Mouse (Mus musculus): ENCODE results near the gene Wdr34. TPM values are rescaled to one million over a fixed set of nuclear protein-coding genes. Genes with fewer than 3 reads are reported as not detected.

The Wdr34 gene
- polyA plus RNA-seq, 1 experiment, result 71.2 TPM

DNA sequence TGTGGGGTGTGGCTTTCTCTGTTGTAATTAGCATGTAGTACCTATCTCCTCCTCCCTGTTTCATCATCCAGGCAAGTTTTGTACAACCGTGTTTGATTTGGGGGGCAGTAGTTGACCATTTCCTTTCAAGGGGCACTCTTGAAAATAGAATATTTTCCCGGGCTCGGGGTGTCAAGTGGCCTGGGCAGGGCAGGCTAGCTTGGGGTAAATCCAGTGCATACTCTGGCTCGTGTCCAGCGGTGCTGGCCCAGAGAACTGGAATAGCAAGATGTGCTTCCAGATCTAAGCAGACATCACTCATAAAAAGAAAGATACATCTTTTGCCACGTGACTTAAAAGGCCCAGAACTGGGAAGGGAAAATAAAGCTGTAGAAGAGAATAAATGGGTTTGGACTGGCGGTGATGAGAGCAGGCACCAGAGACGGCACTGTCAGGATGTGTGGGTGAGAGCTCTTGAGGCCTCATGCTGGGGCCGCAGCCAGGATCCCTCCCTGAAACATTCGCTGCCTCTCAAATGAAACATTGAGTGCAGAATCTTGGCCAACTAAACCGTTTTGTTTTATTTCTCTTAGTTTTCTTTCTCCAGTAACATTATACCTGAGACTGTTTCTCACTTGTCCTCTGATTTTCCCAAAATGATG, 34.2 kb downstream of the Wdr34 start:
- TF ChIP-seq POLR2A (IDR thresholded peaks at IDR 0.05; ENCODE audit: borderline replicate concordance, extremely low read depth, insufficient read depth, insufficient read length, poor library complexity, severe bottlenecking) (no peak), CTCF (IDR thresholded peaks at IDR 0.05; ENCODE audit: borderline replicate concordance, extremely low read depth, insufficient read depth, insufficient read length) (no peak)
- no peak for DNase-seq (ENCODE audit: low read depth)

GRCm38 (mm10) chr2:30010840-30011281, 37.8 kb downstream of the Wdr34 start:
- peak; percentile 64 for DNase-seq (ENCODE audit: low read depth)
- TF ChIP-seq POLR2A (IDR thresholded peaks at IDR 0.05; ENCODE audit: borderline replicate concordance, extremely low read depth, insufficient read depth, insufficient read length, poor library complexity, severe bottlenecking) (no peak), CTCF (IDR thresholded peaks at IDR 0.05; ENCODE audit: borderline replicate concordance, extremely low read depth, insufficient read depth, insufficient read length) (no peak)

DNA sequence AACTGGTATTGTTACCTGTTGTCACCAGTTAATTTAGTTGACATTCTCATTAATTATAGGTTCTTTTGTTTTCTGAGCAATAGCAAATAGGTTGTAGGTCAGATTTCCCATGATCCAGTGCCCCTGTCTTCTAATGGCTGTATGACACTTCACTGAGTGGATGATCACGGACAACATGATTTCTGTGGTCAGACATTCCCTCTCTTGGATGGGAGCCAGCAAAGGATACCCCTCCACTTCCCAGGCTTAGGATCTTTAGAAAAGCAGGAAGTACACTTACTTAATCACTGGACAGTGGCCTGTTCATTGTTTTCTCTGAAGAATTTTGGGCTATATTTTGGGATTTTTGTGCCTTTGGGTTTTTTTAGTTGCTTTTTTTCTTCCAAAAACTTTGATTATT, 39.6 kb downstream of the Wdr34 start:
- TF ChIP-seq CTCF (IDR thresholded peaks at IDR 0.05; ENCODE audit: borderline replicate concordance, extremely low read depth, insufficient read depth, insufficient read length) (no peak), POLR2A (IDR thresholded peaks at IDR 0.05; ENCODE audit: borderline replicate concordance, extremely low read depth, insufficient read depth, insufficient read length, poor library complexity, severe bottlenecking) (no peak)
- DNase-seq (ENCODE audit: low read depth), result no peak

DNA sequence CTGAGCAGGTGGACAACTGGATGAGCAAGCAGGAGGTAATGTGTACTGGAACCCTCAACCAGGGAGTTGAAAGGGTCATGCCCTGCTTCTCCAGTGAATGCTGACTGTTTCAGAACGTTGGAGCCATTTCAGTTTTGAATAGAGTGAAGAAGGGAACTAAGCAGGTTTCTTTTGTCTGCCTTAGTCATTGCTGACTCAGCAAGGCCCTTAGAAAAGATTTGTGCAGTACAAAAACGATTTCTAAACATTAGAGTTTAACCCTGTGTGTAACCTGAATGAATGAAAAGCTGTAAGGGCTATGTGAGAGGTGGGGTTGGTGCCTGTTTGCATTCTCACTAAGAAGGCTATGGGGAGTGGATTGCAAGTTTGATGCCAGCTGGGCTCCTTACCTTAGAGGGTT, 56.7 kb downstream of the Wdr34 start:
- no peak for DNase-seq (ENCODE audit: low read depth)
- TF ChIP-seq POLR2A (IDR thresholded peaks at IDR 0.05; ENCODE audit: borderline replicate concordance, extremely low read depth, insufficient read depth, insufficient read length, poor library complexity, severe bottlenecking), result no peak
- no peak for TF ChIP-seq CTCF (IDR thresholded peaks at IDR 0.05; ENCODE audit: borderline replicate concordance, extremely low read depth, insufficient read depth, insufficient read length)

Other genes with a start within 250 kb of the Wdr34 start
- 67.6 and 78.8 TPM in 2 replicates for gene Slc27a4, start 246.2 kb downstream of the Wdr34 start, polyA plus RNA-seq (2012; rRNA removed)
- 51.5 and 67.1 TPM in 2 replicates for gene Urm1, start 228.8 kb downstream of the Wdr34 start, polyA plus RNA-seq (2012; rRNA removed)
- 24.8 and 39.2 TPM in 2 replicates for gene Cercam, start 179.7 kb downstream of the Wdr34 start, polyA plus RNA-seq (2012; rRNA removed)
- 72.4 and 100 TPM in 2 replicates for gene Odf2, start 159.7 kb downstream of the Wdr34 start, polyA plus RNA-seq (2012; rRNA removed)
- 51.6 and 58.0 TPM in 2 replicates for gene Gle1, start 113.5 kb downstream of the Wdr34 start, polyA plus RNA-seq (2012; rRNA removed)
- 595 and 622 TPM in 2 replicates for gene Sptan1, start 83.3 kb downstream of the Wdr34 start, polyA plus RNA-seq (2012; rRNA removed)
- gene Set, start 8.5 kb upstream of the Wdr34 start, polyA plus RNA-seq (2012; rRNA removed), result 223 and 340 TPM in 2 replicates
- 3.7 and 7.2 TPM in 2 replicates for gene Pkn3, start 28.8 kb upstream of the Wdr34 start, polyA plus RNA-seq (2012; rRNA removed)
- gene Zdhhc12, start 44.8 kb upstream of the Wdr34 start, polyA plus RNA-seq (2012; rRNA removed), result 33.2 and 45.4 TPM in 2 replicates
- gene Zer1, start 75.7 kb upstream of the Wdr34 start, polyA plus RNA-seq (2012; rRNA removed), result 88.2 and 94.3 TPM in 2 replicates
- 75.4 and 84.1 TPM in 2 replicates for gene Tbc1d13, start 84.9 kb upstream of the Wdr34 start, polyA plus RNA-seq (2012; rRNA removed)
- 19.1 and 19.2 TPM in 2 replicates for gene Endog, start 122.6 kb upstream of the Wdr34 start, polyA plus RNA-seq (2012; rRNA removed)
- gene Spout1, start 129.6 kb upstream of the Wdr34 start, polyA plus RNA-seq (2012; rRNA removed), result 48.1 and 53.8 TPM in 2 replicates
- gene Kyat1, start 157.0 kb upstream of the Wdr34 start, polyA plus RNA-seq (2012; rRNA removed), result 30.0 and 42.9 TPM in 2 replicates
- 33.4 and 42.4 TPM in 2 replicates for gene Lrrc8a, start 188.8 kb upstream of the Wdr34 start, polyA plus RNA-seq (2012; rRNA removed)
- gene Gm28035, start 191.7 kb upstream of the Wdr34 start, polyA plus RNA-seq (2012; rRNA removed), result 14.8 and 23.6 TPM in 2 replicates
- 11.8 and 21.8 TPM in 2 replicates for gene Phyhd1, start 217.3 kb upstream of the Wdr34 start, polyA plus RNA-seq (2012; rRNA removed)
- gene Gm28038, start 232.2 kb upstream of the Wdr34 start, polyA plus RNA-seq (2012; rRNA removed), result not detected in 2 replicates
- gene Dolk, start 237.5 kb upstream of the Wdr34 start, polyA plus RNA-seq (2012; rRNA removed), result 15.7 TPM in 2 replicates
- 46.3 and 48.7 TPM in 2 replicates for gene Nup188, start 237.5 kb upstream of the Wdr34 start, polyA plus RNA-seq (2012; rRNA removed)